Mouse (Mus musculus) duodenum, adult 2 months (tissue): ENCODE measurements around the gene Nipsnap1. TPM values are rescaled to one million over a fixed set of nuclear protein-coding genes. Genes with fewer than 3 reads are reported as not detected.

Source experiments
- polyA plus RNA-seq: library from polyadenylated mRNA; depleted of rRNA; stranded (reverse); fragments of >200 nt; gene quantifications from 2 replicates; pipeline ENCODE4 v1.2.3, GENCODE M21; 2012; ENCODE audit warnings: low replicate concordance; rRNA removed

The Nipsnap1 gene
- polyA plus RNA-seq: 27.8 and 38.4 TPM in 2 replicates

GRCm38 (mm10) chr11:4873755-4874475 lies at the start of gene Nipsnap1:
Gene Nipsnap1 (plus strand): TSS chr11:4873951.

GRCm38 (mm10) chr11:4849258-4849943 lies 24.4 kb upstream of the Nipsnap1 start, which contains the start of gene Nf2:
Gene Nf2 (minus strand): TSS chr11:4849536.

DNA sequence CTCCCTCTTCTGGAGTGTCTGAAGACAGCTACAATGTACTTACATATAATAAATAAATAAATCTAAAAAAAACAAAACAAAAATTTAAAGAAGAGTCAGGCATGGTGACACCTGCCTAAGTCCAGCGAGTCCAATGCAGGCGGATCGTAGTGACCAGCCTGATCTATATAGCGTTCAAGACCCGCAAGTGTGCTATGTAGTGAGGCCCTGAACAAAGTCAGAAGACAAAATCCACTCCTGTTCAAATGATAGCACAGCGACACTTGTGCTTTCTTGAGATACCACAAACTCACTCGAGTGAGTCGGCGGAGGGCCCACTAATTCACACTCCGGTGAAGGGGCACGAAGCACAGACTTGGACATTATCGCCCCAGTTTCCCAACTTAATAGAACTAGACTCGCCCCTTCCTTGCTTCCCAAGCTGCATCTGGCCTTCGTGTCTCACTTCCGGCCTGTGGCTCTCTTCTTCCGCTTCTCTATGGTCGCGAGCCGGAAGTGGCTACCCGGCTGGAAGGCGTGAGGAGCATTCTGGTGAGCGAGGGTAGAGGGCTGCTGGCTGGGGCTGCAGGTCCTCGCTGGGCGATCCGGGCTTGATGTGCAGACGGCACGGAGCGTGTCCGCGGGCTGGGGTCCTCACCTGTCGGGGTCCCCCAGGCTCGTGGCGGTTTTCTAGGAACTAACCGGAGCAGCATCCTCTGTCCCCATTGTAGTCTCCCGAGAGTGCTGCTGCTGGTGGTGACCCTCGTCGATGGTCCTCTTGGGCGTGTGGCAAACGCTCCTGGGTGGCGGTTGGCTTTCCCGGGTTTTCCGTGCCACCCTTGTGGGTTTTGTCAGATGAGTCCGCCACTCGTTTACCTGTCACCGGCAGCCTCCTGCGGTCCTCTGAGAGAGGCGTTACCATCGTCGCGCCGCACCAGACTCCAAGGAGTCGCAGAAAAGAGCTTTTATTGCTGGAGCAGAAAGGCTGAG lies 21.4 kb downstream of the Nipsnap1 start, which contains the start of gene Thoc5:
Gene Thoc5, plus strand, starts transcription at position 473 of the 969 bp plus-strand sequence.

Other genes with a start within 250 kb of the Nipsnap1 start
- gene Ascc2, start 236.2 kb upstream of the Nipsnap1 start, polyA plus RNA-seq: 8.0 and 8.9 TPM in 2 replicates
- gene Uqcr10, start 169.6 kb upstream of the Nipsnap1 start, polyA plus RNA-seq: 1,082 and 1,119 TPM in 2 replicates
- gene Zmat5, start 169.3 kb upstream of the Nipsnap1 start, polyA plus RNA-seq: 39.5 and 69.7 TPM in 2 replicates
- gene Cabp7, start 127.2 kb upstream of the Nipsnap1 start, polyA plus RNA-seq: 0.05 TPM in 1 of 2 replicates, not detected in the other
- gene Nf2, start 24.4 kb upstream of the Nipsnap1 start, polyA plus RNA-seq: 31.9 and 48.6 TPM in 2 replicates
- 6.8 and 7.5 TPM in 2 replicates for gene Thoc5, start 21.4 kb downstream of the Nipsnap1 start, polyA plus RNA-seq
- 0.12 and 0.39 TPM in 2 replicates for gene Nefh, start 74.1 kb downstream of the Nipsnap1 start, polyA plus RNA-seq
- 68.3 and 90.7 TPM in 2 replicates for gene Ap1b1, start 112.9 kb downstream of the Nipsnap1 start, polyA plus RNA-seq
- 0.49 and 1.2 TPM in 2 replicates for gene Rasl10a, start 184.2 kb downstream of the Nipsnap1 start, polyA plus RNA-seq
- 68.8 and 126 TPM in 2 replicates for gene Gas2l1, start 191.4 kb downstream of the Nipsnap1 start, polyA plus RNA-seq
- gene Rhbdd3, start 225.0 kb downstream of the Nipsnap1 start, polyA plus RNA-seq: 24.6 and 25.3 TPM in 2 replicates
- 141 and 292 TPM in 2 replicates for gene Ewsr1, start 225.3 kb downstream of the Nipsnap1 start, polyA plus RNA-seq